Mouse (Mus musculus) fat pad, adult 2 months (tissue): ENCODE data around the gene Ccdc6.
A peak's percentile ranks its signal among the peaks of the same experiment; 100 is the strongest.

Experiments used
- DNase-seq: peaks from one replicate; pipeline ENCODE4 v3.0.0-alpha.2; 2011; ENCODE audit warnings: low read depth, low spot score; ENCODE audit errors: extremely low read depth

Gene Ccdc6

DNA sequence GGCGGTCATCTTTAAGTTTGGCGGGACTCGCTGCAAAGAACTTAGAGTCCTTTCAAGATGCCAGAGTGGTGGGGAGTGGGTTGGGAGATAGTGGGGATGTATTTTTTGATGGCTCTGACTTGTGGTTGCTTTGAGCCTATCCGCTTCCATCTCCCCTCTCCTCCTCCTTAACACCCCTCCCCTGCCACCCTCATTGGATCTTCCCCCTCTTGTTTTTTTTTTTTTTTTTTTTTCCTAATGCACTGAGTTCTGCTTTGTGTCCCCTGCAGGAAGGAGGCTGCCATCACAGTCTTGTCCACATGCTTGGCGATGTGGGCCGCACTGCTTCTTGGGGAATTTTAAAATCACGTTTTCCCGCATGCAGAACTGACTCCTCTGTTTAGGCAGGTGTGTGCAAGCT is 31.5 kb downstream of the Ccdc6 start:
- no peak for DNase-seq

DNA sequence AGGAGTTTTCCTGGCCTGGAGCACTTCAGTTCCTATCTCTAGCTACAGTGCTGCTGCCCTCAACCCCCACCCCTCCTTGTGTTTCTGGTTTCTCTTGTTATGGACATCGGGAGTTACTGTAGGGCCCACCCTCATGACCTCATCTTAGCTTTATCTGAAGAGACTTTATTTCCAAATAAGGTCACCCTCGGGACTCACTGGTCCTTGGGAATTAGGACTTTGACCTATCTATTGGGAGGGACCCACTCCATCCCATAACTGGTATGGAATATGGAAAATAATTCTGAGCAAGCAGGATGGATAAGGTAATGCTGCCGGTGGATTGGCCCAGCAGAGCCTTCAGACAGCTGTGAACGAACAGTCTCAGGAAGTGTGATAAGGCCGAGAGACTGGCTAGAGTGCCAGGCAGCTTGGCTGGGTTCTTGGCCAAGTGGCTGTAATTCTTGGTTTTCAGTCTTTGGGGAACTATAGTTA is 35.2 kb downstream of the Ccdc6 start:
- no peak for DNase-seq

DNA sequence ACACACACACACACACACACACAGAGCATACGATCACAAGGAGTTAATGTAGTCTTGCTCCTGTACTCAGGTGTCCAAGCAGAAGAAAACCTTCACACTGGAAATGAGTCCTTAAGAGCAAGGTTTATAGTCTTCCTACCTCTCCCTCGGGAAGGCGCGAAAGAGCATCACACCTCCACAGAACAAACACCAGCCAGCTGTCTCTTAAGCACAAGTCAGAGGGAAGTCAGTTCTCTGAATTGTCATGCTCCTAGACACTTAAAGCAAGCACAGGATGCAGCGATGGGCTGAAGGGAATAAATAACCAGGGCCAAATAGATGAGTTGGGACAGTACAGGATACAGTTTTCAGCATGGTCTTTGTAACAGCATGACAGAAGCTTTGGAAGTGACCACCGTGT is 35.8 kb downstream of the Ccdc6 start:
- no peak for DNase-seq

GRCm38 (mm10) chr10:70133188-70133587 is 36.3 kb downstream of the Ccdc6 start:
- no peak for DNase-seq

- DNase-seq = no peak
Measured at GRCm38 (mm10) chr10:70135680-70136079, 38.8 kb downstream of the Ccdc6 start.

DNA sequence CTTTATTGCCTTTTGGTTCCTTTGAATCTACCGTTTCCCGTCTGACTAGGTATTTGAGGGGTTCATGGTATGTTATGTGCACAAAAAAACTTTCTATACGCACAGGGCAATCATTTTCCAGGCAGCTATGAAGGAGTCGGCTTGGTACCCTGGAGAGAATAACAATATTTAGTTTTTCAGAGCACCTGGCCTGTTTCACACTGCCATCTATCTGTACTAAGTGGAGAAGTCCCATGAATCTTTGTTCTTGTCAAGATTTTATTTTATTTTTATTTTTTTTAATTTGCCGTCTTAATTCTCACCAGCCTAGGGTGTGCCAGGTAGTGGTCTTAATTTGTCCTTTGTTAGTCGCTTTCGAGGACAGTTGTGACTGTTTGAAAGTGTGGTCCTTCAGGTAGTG is 40.7 kb downstream of the Ccdc6 start:
- DNase-seq = no peak

- DNase-seq = no peak
Measured at GRCm38 (mm10) chr10:70138150-70138549, 41.2 kb downstream of the Ccdc6 start.

- no peak for DNase-seq
Measured at GRCm38 (mm10) chr10:70139368-70139767, 42.4 kb downstream of the Ccdc6 start.

DNA sequence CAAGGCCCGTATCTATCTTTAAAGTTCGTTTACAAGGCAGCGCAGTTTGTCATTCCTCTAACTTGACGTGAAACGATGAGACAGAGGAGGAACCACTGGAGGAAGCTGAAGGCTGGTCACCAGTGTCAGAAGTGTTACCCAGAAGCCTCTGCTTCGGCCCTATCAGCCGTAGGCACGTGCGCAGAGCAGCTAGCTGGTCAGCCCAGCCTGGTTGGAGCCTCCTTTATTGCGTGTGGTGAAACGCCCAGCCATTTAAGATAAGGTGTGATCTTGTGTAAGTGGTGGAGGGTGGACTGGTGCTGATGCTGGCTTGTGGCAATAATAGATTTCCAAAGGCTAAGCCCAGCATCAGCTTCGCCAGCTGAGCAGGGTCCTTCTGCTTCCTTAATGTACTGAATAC is 43.5 kb downstream of the Ccdc6 start:
- no peak for DNase-seq

GRCm38 (mm10) chr10:70142623-70143022 is 45.7 kb downstream of the Ccdc6 start:
- no peak for DNase-seq

- DNase-seq = no peak
Measured at GRCm38 (mm10) chr10:70144004-70144557, 47.2 kb downstream of the Ccdc6 start.

DNA sequence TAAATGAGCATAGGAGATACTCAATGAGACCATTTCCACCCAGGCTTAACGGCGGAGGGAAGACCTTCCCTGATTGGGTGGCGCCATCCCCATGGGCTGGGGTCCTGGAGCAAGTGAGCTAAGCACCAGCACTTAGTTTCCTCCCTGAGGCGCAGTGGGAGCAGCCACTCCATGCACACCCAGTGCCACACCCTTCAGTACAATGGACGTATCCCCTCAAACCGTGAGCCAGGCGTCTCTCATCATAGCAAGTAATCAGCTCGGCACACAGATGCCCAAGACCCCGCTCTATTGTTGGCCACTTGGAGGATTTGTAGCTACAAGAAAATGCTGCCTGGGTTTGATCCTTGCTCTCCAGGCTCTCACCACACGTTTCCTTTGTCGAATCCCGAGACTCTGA is 49.0 kb downstream of the Ccdc6 start:
- DNase-seq = no peak

DNA sequence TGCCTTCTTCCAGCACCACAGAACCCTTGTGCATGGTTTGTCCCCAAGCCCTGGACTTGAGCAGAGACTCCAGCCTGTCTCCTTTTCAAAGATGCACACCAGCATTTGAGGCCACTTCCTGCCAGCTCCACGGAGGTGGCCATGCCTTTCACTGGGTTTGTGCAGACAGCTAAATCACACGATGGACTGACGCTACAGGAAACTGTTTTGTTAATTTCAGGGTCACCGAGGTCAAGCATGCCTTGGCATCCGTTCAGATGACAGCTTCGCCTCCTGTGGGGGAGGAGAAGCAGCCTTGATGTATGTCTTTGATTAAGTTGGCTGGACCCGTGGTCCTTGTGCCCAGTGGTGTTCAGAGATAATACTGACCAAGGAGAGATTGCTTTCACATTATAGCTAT is 52.2 kb downstream of the Ccdc6 start:
- no peak for DNase-seq

DNA sequence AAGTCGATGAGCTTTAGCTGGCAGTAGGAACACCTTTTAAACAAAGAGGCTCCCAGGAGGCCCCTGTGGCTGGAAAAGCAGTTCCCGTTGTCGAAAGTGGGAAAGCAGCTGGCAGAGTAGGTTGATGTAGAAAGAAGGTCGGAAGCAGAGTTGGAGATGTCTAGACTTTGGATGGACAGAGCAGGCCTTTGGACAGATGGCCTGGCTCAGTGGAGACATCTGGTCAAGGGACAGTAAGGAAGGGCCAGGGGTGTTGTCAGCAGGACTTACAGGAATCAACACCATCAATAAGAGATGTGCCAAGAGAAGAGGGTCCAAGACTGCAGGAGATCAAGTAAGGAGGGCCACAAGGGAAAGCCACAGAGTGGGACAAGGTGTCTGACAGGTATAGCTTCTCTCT is 53.4 kb downstream of the Ccdc6 start:
- no peak for DNase-seq

DNA sequence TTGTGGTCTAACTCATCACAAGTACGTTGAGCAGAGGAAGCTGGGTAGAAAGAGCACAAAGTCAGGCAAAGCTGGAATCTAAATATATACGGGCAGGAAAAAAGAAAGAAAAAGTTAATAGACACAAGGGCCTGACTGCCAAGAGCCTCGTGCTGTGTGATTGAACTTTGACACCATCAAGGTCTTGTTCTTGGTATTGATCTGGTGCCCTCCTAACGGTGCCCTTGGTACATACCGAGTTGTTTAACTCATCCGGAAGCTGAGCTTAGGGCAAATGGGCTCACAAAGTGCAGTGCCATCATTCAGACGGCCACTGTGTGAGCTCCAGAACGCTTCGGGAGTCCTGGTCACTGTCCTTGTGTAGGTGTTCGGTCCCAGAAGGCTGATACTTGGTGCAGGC is 54.2 kb downstream of the Ccdc6 start:
- DNase-seq = no peak

GRCm38 (mm10) chr10:70152190-70152743 is 55.3 kb downstream of the Ccdc6 start:
- no peak for DNase-seq

- no peak for DNase-seq
Measured at GRCm38 (mm10) chr10:70153810-70154209, 56.9 kb downstream of the Ccdc6 start.

DNA sequence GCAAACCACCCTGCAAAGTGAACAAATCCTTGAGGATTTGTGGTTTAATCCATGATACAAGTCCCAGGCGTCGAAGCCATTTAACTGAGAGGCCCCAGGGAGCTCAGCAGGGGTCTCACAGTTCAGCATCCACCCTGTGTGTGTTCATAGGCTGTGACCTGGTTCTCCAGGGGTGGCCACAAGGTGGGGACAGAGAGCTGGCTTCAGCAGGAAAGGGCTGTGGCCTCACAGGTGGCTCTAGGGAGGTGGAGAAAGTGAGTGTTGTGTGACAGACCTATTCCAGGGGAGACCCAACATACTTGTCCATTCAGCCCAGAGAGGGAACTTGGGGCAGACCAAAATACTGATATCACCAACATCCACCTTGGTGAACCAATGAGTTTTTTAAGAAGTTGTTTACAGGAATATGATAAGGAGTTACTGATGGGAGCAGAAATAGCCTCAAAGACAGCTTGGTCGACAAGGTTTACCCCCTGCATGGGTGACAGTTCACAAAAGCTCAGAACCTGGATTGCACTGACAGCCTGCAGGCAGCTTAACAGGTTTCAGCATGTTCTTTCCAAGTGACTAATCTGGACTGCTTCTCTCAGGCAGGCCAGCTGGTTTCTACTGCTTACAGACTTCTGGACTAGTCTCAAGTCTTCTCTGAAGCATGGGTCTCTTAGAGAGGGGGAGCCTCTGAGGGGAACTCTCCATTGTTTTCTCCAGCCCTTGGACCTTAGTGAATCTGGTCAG is 59.7 kb downstream of the Ccdc6 start:
- peak; percentile 74 for DNase-seq

DNA sequence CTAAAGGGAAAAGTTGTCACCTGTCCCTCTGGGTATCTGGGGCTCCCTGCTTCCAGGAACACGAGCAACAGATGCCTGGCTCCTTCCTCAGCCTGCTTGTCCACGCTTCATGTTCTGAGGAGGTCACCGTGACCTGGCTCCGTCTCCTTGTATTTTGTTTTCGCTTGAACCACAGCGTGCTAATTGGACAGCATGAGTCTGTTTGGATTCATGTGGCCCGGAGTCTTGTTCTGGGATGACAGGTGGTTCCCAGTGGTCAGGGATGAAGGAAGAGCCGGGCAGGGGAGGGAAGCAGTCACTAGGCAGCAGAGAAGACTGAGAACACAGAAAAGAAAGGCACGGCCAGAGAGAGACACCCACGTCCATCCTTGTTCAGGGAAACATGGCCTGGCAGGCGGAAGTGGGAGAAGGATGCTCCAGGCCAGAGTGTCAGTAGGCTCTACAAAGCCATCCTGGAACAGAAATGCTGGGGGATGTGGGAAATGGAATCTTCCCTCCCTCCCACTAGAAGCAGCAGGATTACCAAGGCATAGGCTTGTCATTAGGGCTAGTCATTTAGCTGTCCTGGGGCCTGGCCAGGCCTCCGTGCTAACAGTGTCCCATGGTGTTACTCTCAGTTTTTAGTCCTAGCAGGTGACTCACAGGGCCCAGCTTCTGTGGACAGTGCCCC is 62.9 kb downstream of the Ccdc6 start:
- no peak for DNase-seq

- DNase-seq = no peak
Measured at GRCm38 (mm10) chr10:70160811-70161210, 63.9 kb downstream of the Ccdc6 start.

DNA sequence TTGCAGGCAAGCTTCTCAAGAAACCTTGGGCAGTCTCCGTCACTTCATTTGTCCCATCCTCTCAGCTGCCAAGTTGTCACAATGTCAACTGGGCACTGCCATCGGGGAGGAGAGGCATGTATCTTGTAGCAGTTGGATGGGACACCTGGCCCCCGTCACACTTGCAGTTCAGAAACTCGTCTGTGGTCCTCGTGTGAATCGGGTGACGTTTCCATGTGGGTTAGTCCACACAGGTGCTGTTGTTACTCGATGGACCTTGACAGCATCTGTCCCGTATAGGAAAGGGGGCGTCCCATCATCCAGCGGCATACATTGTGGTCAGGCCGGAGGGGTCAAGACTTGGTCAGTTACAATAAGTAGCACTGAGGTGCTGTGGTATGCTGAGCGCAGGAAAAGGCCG is 64.6 kb downstream of the Ccdc6 start:
- no peak for DNase-seq

DNA sequence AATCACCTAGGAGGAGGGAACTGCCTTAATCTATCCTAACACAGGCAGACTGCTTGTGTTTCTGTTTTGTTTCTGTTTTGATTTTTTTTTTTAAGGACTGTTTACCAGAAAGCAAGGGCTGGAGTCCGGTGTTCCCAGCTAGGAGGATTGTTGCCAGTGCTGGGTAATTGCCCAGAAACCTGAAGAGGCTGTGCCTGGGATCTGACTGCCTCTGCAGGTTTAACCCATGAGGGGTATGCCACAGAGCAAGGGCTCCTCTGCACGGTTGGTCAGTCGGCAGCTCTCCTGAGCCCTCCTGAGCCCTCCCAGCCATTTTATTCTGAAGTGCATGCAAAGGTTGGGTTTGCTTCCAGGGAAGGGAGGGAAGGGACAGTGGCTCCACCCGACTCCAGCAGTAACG is 66.8 kb downstream of the Ccdc6 start:
- no peak for DNase-seq
